Mouse (Mus musculus) embryonic fibroblast, embryonic 13.5 days (primary cell): ENCODE measurements around the gene Slc38a2.

Experiments used
- CTCF ChIP-seq: IDR thresholded peaks from 2 replicates; pipeline ENCODE4 v1.5.1; 2011; ENCODE audit warnings: mild to moderate bottlenecking, control low read depth, low read length, moderate library complexity, borderline replicate concordance; ENCODE audit not compliant: insufficient read depth
- POLR2A ChIP-seq: IDR thresholded peaks from 2 replicates; pipeline ENCODE4 v1.6.1; 2011; ENCODE audit warnings: low read depth, mild to moderate bottlenecking, control low read depth, low read length, moderate library complexity

- TF ChIP-seq POLR2A (no peak), CTCF (no peak)
Observed at GRCm38 (mm10) chr15:96722228-96722627, 22.7 kb upstream of the Slc38a2 start.
